Mouse (Mus musculus) cerebellum, adult 2 months (tissue): ENCODE measurements around the gene Cers6.

Experiments used
- CTCF ChIP-seq: fragments of 200-500 bp; IDR thresholded peaks from 2 replicates; pipeline ENCODE4 v1.5.1; 2011; ENCODE audit warnings: low read depth, mild to moderate bottlenecking, control low read depth, low read length, moderate library complexity, borderline replicate concordance; ENCODE audit not compliant: insufficient read depth
- POLR2A ChIP-seq: fragments of 200-500 bp; IDR thresholded peaks from 2 replicates; pipeline ENCODE4 v1.6.1; 2011; ENCODE audit warnings: low read length, control low read depth, borderline replicate concordance; ENCODE audit not compliant: insufficient read depth

DNA sequence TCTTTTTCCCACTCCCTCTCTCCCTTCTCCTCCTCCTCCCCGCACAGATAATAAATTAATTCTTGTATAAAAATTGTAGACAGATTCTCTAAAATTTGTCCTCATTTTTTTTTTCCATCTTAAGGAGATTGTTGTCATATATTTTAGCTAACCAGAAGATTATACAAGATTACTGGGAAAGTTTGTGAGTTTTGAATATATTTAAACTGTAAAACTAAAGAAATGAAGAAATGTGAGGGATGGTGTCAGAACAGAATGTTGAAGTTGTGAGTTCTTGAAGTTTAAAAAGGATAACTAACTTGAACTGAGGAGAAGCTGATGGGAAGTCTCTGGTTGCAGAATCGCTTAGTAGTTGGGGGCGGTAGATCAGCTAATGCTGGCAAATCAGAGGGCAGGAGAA is 76.6 kb downstream of the Cers6 start:
- TF ChIP-seq CTCF (no peak), POLR2A (no peak)
